Mouse (Mus musculus) midbrain, embryonic 11.5 days (tissue): ENCODE measurements around the gene L3mbtl4. TPM values are rescaled to one million over a fixed set of nuclear protein-coding genes. Genes with fewer than 3 reads are reported as not detected.

Experiments
- ATAC-seq: fragments of 200-750 bp; cut with Nextera tagmentation; 2 replicates; pipeline ENCODE4 v1.8.0; 2017; ENCODE audit warnings: moderate TSS enrichment, moderate library complexity; ENCODE audit not compliant: low FRiP score
- DNase-seq: peaks from one replicate; pipeline ENCODE4 v3.0.0; 2015; ENCODE audit warnings: low spot score; ENCODE audit errors: missing footprints
- H3K27ac ChIP-seq: fragments of 300-500 bp; sonication (generic); 2 replicates; pipeline ENCODE4 v1.5.1; 2014; ENCODE audit warnings: low read depth, low read length
- H3K27me3 ChIP-seq: fragments of 300-500 bp; sonication (generic); 2 replicates; pipeline ENCODE4 v1.6.1; 2014; ENCODE audit warnings: mild to moderate bottlenecking, low read length, moderate library complexity, mixed read lengths; ENCODE audit not compliant: control insufficient read depth, insufficient read depth
- H3K36me3 ChIP-seq: fragments of 300-500 bp; sonication (generic); 2 replicates; pipeline ENCODE4 v1.6.1; 2014; ENCODE audit warnings: mild to moderate bottlenecking, low read length, moderate library complexity, mixed read lengths; ENCODE audit not compliant: control insufficient read depth, insufficient read depth
- H3K4me1 ChIP-seq: fragments of 300-500 bp; sonication (generic); 2 replicates; pipeline ENCODE4 v1.6.1; 2014; ENCODE audit warnings: low read length; ENCODE audit not compliant: control insufficient read depth, insufficient read depth
- H3K4me2 ChIP-seq: fragments of 300-500 bp; sonication (generic); 2 replicates; pipeline ENCODE4 v1.6.1; 2014; ENCODE audit warnings: mild to moderate bottlenecking, moderate library complexity
- H3K4me3 ChIP-seq: fragments of 300-500 bp; sonication (generic); 2 replicates; pipeline ENCODE4 v1.5.1; 2014; ENCODE audit warnings: low read depth, low read length
- H3K9ac ChIP-seq: fragments of 300-500 bp; sonication (generic); 2 replicates; pipeline ENCODE4 v1.6.1; 2014; ENCODE audit warnings: low read length
- H3K9me3 ChIP-seq: fragments of 300-500 bp; sonication (generic); 2 replicates; pipeline ENCODE4 v1.6.1; 2016; ENCODE audit warnings: low read length; ENCODE audit not compliant: control insufficient read depth
- WGBS: fragments of 180-500 bp; shearing (Covaris S2); extraction: QIAGEN DNeasy Blood & Tissue Kit; methylation state at CpG from one replicate; pipeline ENCODE4 v1.1.7; 2014; 5-methylcytosine and 5-hydroxymethylcytosine counted together
- polyA plus RNA-seq: library from polyadenylated mRNA; unstranded; fragments of >200 nt; fragmentation: Nextera tagmentation; extraction: Ambion mirVana; gene quantifications from 2 replicates; pipeline ENCODE4 v1.2.1, GENCODE M21; 2014

The L3mbtl4 gene
- polyA plus RNA-seq, 1 experiment from 2014 or later: 0.11 TPM

GRCm38 (mm10) chr17:68285119-68285782 is 11.7 kb downstream of the L3mbtl4 start:
- H3K36me3 ChIP-seq: no peaks in the 10 kb centered on the region
- no peaks in the 10 kb centered on the region for H3K9me3 ChIP-seq
- H3K4me2 ChIP-seq: no peak overlapping the region
- no peak overlapping the region for H3K9ac ChIP-seq
- 28% methylated on average over 8 of the region's 8 CpGs for WGBS
- peak; percentile 61; the same call in 1 of the 2 replicates for ATAC-seq
- H3K4me3 ChIP-seq: no peak overlapping the region
- H3K27ac ChIP-seq: no peak overlapping the region
- peaks cover 2% of the 10 kb centered on the region; the same call in 1 of the 2 replicates for H3K4me1 ChIP-seq
- peak; percentile 85 for DNase-seq
- no peaks in the 10 kb centered on the region for H3K27me3 ChIP-seq

GRCm38 (mm10) chr17:68288094-68288493 is 14.5 kb downstream of the L3mbtl4 start:
- 83% methylated on average over 4 of the region's 4 CpGs for WGBS
- Histone ChIP-seq H3K4me1 (peaks cover 2% of the 10 kb centered on the region; the same call in 1 of the 2 replicates), H3K27ac (no peak overlapping the region), H3K27me3 (no peaks in the 10 kb centered on the region), H3K9ac (no peak overlapping the region), H3K4me3 (no peak overlapping the region), H3K9me3 (no peaks in the 10 kb centered on the region), H3K36me3 (no peaks in the 10 kb centered on the region), H3K4me2 (no peak overlapping the region)
- ATAC-seq: no peak
- DNase-seq: no peak

GRCm38 (mm10) chr17:68288699-68289098 is 15.1 kb downstream of the L3mbtl4 start:
- WGBS: 90% methylated on average over 8 of the region's 8 CpGs
- H3K4me1 ChIP-seq: peaks cover 2% of the 10 kb centered on the region; the same call in 1 of the 2 replicates
- H3K4me3 ChIP-seq: no peak overlapping the region
- no peak overlapping the region for H3K9ac ChIP-seq
- DNase-seq (no peak), ATAC-seq (no peak)
- no peak overlapping the region for H3K4me2 ChIP-seq
- H3K27ac ChIP-seq: no peak overlapping the region
- H3K36me3 ChIP-seq: no peaks in the 10 kb centered on the region
- H3K27me3 ChIP-seq: no peaks in the 10 kb centered on the region
- H3K9me3 ChIP-seq: no peaks in the 10 kb centered on the region

- peak; percentile 54 for DNase-seq
- Histone ChIP-seq H3K27me3 (no peaks in the 10 kb centered on the region), H3K27ac (no peak overlapping the region), H3K9ac (no peak overlapping the region), H3K4me2 (no peak overlapping the region), H3K9me3 (no peaks in the 10 kb centered on the region), H3K4me1 (no peaks in the 10 kb centered on the region), H3K4me3 (no peak overlapping the region), H3K36me3 (no peaks in the 10 kb centered on the region)
- no peak for ATAC-seq
- WGBS: 45% methylated on average over 9 of the region's 9 CpGs
Measured at GRCm38 (mm10) chr17:68291713-68292364, 18.2 kb downstream of the L3mbtl4 start.

DNA sequence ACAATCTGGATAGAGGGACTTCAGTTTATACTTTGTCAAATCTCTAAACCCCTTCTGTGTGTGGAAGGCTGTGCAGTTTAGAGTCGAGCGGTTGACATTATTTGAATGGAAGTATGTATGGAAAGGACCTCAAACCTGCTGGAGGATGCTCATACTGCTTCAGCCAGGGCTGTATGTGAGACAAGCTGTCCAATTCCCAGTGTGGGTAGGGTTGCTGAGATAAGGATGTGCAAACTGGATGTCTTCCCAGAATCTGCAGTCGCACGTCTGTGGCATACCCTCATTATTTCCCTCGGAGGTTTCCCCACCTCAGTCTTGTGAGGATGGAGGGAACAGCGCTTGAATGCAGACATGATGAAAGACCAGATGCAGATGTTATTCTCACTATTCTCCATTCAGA is 34.8 kb downstream of the L3mbtl4 start:
- no peaks in the 10 kb centered on the region for H3K27me3 ChIP-seq
- H3K4me1 ChIP-seq: no peaks in the 10 kb centered on the region
- no peak overlapping the region for H3K4me3 ChIP-seq
- H3K9me3 ChIP-seq: no peaks in the 10 kb centered on the region
- no peak overlapping the region for H3K4me2 ChIP-seq
- ATAC-seq (no peak), DNase-seq (peak; percentile 44)
- H3K36me3 ChIP-seq: no peaks in the 10 kb centered on the region
- H3K9ac ChIP-seq: no peak overlapping the region
- 92% methylated on average over 6 of the region's 6 CpGs for WGBS
- no peak overlapping the region for H3K27ac ChIP-seq

GRCm38 (mm10) chr17:68312286-68312927 is 38.8 kb downstream of the L3mbtl4 start:
- DNase-seq: peak; percentile 80
- no peak overlapping the region for H3K27ac ChIP-seq
- ATAC-seq: no peak
- no peaks in the 10 kb centered on the region for H3K36me3 ChIP-seq
- no peak overlapping the region for H3K9ac ChIP-seq
- no peak overlapping the region for H3K4me2 ChIP-seq
- no peaks in the 10 kb centered on the region for H3K27me3 ChIP-seq
- H3K9me3 ChIP-seq: no peaks in the 10 kb centered on the region
- WGBS: 80% methylated on average over 5 of the region's 5 CpGs
- no peaks in the 10 kb centered on the region for H3K4me1 ChIP-seq
- no peak overlapping the region for H3K4me3 ChIP-seq

- Histone ChIP-seq H3K9me3 (no peaks in the 10 kb centered on the region), H3K4me3 (no peak overlapping the region), H3K4me1 (no peaks in the 10 kb centered on the region), H3K9ac (no peak overlapping the region), H3K4me2 (no peak overlapping the region), H3K27me3 (no peaks in the 10 kb centered on the region), H3K27ac (no peak overlapping the region), H3K36me3 (no peaks in the 10 kb centered on the region)
- ATAC-seq (no peak), DNase-seq (peak; percentile 47)
- 93% methylated on average over 8 of the region's 8 CpGs for WGBS
Measured at GRCm38 (mm10) chr17:68320940-68321339, 47.3 kb downstream of the L3mbtl4 start.

DNA sequence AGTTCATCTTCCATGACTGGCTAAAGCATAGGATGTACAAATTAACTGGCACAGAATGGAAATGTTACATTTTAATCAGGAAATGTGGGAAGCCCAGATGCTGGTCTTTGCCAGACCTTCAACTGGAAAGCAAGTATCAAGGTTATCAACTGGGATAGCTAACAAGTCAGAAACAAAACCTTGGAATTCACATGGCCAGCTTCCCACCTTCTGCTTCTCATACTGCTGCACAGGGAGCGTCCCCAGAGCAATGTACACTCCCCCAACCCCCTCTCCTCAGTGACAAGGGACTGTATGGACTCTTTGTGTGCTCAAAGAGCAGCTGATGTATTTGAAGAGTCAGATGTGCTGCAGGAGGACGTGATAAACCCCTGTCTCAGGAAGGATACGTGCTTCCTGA is 49.0 kb downstream of the L3mbtl4 start:
- Histone ChIP-seq H3K9ac (no peak overlapping the region), H3K9me3 (no peaks in the 10 kb centered on the region), H3K4me2 (no peak overlapping the region), H3K4me1 (no peaks in the 10 kb centered on the region), H3K4me3 (no peak overlapping the region), H3K27me3 (no peaks in the 10 kb centered on the region), H3K36me3 (no peaks in the 10 kb centered on the region), H3K27ac (no peak overlapping the region)
- 72% methylated on average over 3 of the region's 3 CpGs for WGBS
- no peak for ATAC-seq
- peak; percentile 72 for DNase-seq

DNA sequence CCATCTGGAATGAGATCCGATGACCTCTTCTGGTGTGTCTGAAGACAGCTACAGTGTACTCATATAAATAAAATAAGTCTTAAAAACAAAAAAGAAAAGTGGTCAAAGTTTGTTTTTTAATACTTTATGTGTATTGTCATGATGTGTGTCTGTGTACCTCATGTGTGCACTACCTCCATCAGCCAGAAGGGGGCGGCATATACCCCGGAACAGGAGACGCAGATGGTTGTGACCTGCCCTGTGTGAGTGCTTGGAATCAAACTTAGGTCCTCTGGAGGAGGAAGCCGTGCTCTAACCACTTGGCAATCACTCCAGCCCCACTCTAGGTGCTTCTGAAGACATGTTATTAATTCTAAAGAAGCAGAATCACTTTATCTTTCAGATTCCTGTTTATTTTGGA is 58.6 kb downstream of the L3mbtl4 start:
- H3K27ac ChIP-seq: no peak overlapping the region
- WGBS: 87% methylated on average over 5 of the region's 5 CpGs
- no peak overlapping the region for H3K4me3 ChIP-seq
- H3K9ac ChIP-seq: no peak overlapping the region
- no peak for ATAC-seq
- H3K36me3 ChIP-seq: no peaks in the 10 kb centered on the region
- no peaks in the 10 kb centered on the region for H3K9me3 ChIP-seq
- DNase-seq: no peak
- no peak overlapping the region for H3K4me2 ChIP-seq
- no peaks in the 10 kb centered on the region for H3K27me3 ChIP-seq
- no peaks in the 10 kb centered on the region for H3K4me1 ChIP-seq
